Mouse (Mus musculus) forebrain, embryonic 13.5 days (tissue): Measurements from ENCODE around the gene Traf6. TPM values are rescaled to one million over a fixed set of nuclear protein-coding genes. Genes with fewer than 3 reads are reported as not detected.

Experiments
- ATAC-seq: fragments of 200-750 bp; cut with Nextera tagmentation; 2 replicates; pipeline ENCODE4 v1.8.0; 2017
- H3K27ac ChIP-seq: fragments of 300-500 bp; sonication (generic); 2 replicates; pipeline ENCODE4 v1.5.1; 2015; ENCODE audit warnings: inconsistent platforms, mild to moderate bottlenecking, moderate library complexity
- H3K27me3 ChIP-seq: fragments of 300-500 bp; sonication (generic); 2 replicates; pipeline ENCODE4 v1.6.1; 2015; ENCODE audit warnings: mild to moderate bottlenecking, inconsistent platforms
- H3K36me3 ChIP-seq: fragments of 300-500 bp; sonication (generic); 2 replicates; pipeline ENCODE4 v1.6.1; 2015; ENCODE audit warnings: mild to moderate bottlenecking, inconsistent platforms; ENCODE audit not compliant: poor library complexity, severe bottlenecking
- H3K4me1 ChIP-seq: fragments of 300-500 bp; sonication (generic); 2 replicates; pipeline ENCODE4 v1.6.1; 2015; ENCODE audit warnings: inconsistent platforms
- H3K4me2 ChIP-seq: fragments of 300-500 bp; sonication (generic); 2 replicates; pipeline ENCODE4 v1.6.1; 2015; ENCODE audit warnings: inconsistent platforms, mild to moderate bottlenecking, moderate library complexity
- H3K4me3 ChIP-seq: fragments of 300-500 bp; sonication (generic); 2 replicates; pipeline ENCODE4 v1.5.1; 2015; ENCODE audit warnings: mild to moderate bottlenecking, inconsistent platforms
- H3K9ac ChIP-seq: fragments of 300-500 bp; sonication (generic); 2 replicates; pipeline ENCODE4 v1.6.1; 2015; ENCODE audit warnings: mild to moderate bottlenecking, inconsistent platforms
- H3K9me3 ChIP-seq: fragments of 300-500 bp; sonication (generic); replicated peaks from 2 replicates; pipeline ENCODE4 v1.6.1; 2016; ENCODE audit warnings: inconsistent platforms
- WGBS: fragments of 180-500 bp; shearing (Covaris S2); methylation state at CpG from one replicate; pipeline ENCODE4 v1.1.7; 2015; 5-methylcytosine and 5-hydroxymethylcytosine counted together
- polyA plus RNA-seq: library from polyadenylated mRNA; unstranded; fragments of >200 nt; fragmentation: Nextera tagmentation; extraction: Ambion mirVana; gene quantifications from 2 replicates; pipeline ENCODE4 v1.2.1, GENCODE M21; 2015

The Traf6 gene
- polyA plus RNA-seq, 1 experiment from 2014 or later: 10.4 TPM

DNA sequence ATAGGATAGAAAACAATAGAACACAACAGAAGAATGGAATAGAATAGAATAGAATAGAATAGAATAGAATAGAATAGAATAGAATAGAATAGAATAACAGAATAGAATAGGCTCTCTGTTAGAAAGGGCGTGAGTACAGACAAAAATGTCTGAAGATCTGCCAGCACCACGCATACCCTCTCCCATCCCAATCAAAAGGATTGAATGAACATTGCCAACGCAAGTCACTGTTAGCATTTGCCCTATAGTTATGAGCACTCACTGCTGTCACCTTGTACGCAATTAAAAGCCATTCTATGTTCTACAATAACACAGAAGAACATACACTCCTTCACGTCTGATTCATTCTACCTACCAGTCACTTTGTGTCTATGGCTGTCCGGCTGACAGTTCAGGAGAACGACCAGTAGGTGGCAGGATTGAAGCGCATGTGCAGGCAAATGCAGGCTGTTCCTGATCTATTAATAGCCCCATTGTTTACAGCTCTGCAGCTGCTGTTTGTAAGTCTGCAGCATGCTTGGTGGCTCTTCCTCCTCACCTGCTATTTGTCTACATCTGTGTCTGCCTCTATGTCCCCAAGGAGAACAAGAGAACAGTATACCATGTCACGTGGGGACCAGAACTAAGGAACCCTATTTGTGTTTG is 13.0 kb upstream of the Traf6 start:
- no peaks in the 10 kb centered on the region for H3K36me3 ChIP-seq
- H3K9ac ChIP-seq: no peak overlapping the region
- H3K9me3 ChIP-seq: no peaks in the 10 kb centered on the region
- WGBS: 22% methylated on average over 9 of the region's 9 CpGs
- ATAC-seq: peak; percentile 95
- H3K4me3 ChIP-seq: no peak overlapping the region
- H3K4me2 ChIP-seq: no peak overlapping the region; the same call in 1 of the 2 replicates
- H3K27ac ChIP-seq: no peak overlapping the region
- no peaks in the 10 kb centered on the region for H3K27me3 ChIP-seq
- peaks cover 5% of the 10 kb centered on the region for H3K4me1 ChIP-seq

GRCm38 (mm10) chr2:101665703-101666092 is 12.5 kb upstream of the Traf6 start:
- H3K27me3 ChIP-seq: no peaks in the 10 kb centered on the region
- no peak overlapping the region for H3K4me3 ChIP-seq
- H3K9ac ChIP-seq: no peak overlapping the region
- 72% methylated on average over 3 of the region's 3 CpGs for WGBS
- H3K36me3 ChIP-seq: no peaks in the 10 kb centered on the region
- H3K4me2 ChIP-seq: no peak overlapping the region
- H3K27ac ChIP-seq: no peak overlapping the region
- ATAC-seq: peak; percentile 63
- no peaks in the 10 kb centered on the region for H3K9me3 ChIP-seq
- H3K4me1 ChIP-seq: peaks cover 5% of the 10 kb centered on the region

DNA sequence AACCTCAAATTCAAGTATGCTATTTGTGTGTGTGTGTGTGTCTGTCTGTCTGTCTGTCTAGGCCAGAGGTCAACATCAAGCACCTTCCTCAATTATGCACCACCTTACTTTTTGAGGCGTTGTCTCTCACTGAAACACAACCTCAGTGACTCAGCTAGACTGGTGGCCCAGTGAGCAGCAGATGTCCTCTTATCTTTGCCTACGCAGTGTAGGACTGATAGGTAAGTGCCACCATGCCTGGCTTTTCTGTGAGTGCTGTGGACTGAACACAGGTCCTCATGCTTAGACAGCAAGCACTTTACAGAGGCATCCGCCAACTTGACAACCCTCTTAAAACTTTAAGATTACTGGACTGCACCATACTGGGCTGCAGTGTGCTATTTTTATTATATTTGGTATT is 9.5 kb upstream of the Traf6 start:
- Histone ChIP-seq H3K9me3 (no peaks in the 10 kb centered on the region), H3K9ac (no peak overlapping the region), H3K4me3 (no peak overlapping the region), H3K36me3 (no peaks in the 10 kb centered on the region), H3K27me3 (no peaks in the 10 kb centered on the region), H3K27ac (no peak overlapping the region), H3K4me2 (no peak overlapping the region), H3K4me1 (peaks cover 5% of the 10 kb centered on the region)
- no peak for ATAC-seq
- WGBS: 93% methylated on average over 3 of the region's 3 CpGs

DNA sequence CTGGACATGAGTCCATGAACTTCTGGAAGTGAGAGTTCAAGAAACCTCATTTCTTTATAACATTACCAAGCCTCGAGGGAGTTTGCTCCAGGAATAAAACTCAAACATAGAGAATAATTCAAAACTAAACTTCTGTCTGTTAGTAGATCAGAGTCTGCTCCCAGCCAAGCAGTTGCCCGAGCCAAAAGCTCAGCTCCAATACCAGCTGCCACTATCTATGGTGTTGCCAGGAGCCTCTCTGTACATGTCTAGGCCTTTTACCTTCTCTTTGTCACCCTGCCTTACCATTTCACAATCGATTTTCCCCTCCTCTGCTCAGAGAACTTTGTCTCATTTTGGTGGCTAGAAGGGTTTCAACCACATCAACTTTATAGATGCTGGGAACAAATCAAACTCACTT is 4.7 kb upstream of the Traf6 start:
- WGBS: 79% methylated on average over 3 of the region's 3 CpGs
- Histone ChIP-seq H3K9me3 (no peaks in the 10 kb centered on the region), H3K4me3 (no peak overlapping the region), H3K27ac (no peak overlapping the region), H3K4me2 (no peak overlapping the region), H3K27me3 (no peaks in the 10 kb centered on the region), H3K4me1 (0 out of 2 replicates have a peak, but pooled peaks cover 3% of the 10 kb centered on the region), H3K36me3 (no peaks in the 10 kb centered on the region), H3K9ac (no peak overlapping the region)
- ATAC-seq: no peak

- Histone ChIP-seq H3K9me3 (no peaks in the 10 kb centered on the region), H3K9ac (peak overlapping the region; percentile 95), H3K4me3 (peak overlapping the region; percentile 94), H3K27me3 (no peaks in the 10 kb centered on the region), H3K4me2 (peak overlapping the region; percentile 78), H3K36me3 (peaks cover 7% of the 10 kb centered on the region; the same call in 1 of the 2 replicates), H3K4me1 (peaks cover 21% of the 10 kb centered on the region), H3K27ac (no peak overlapping the region)
- under 1% methylated on average over 15 of the region's 15 CpGs for WGBS
- no peak for ATAC-seq
Measured at GRCm38 (mm10) chr2:101679164-101679784, 1.0 kb downstream of the Traf6 start.

- Histone ChIP-seq H3K9ac (no peak overlapping the region), H3K36me3 (peaks cover 52% of the 10 kb centered on the region), H3K27me3 (no peaks in the 10 kb centered on the region), H3K27ac (no peak overlapping the region), H3K4me1 (peaks cover 13% of the 10 kb centered on the region), H3K9me3 (no peaks in the 10 kb centered on the region), H3K4me2 (no peak overlapping the region), H3K4me3 (no peak overlapping the region)
- WGBS: 91% methylated on average over 12 of the region's 12 CpGs
- no peak for ATAC-seq
Measured at GRCm38 (mm10) chr2:101684421-101684820, 6.2 kb downstream of the Traf6 start.

DNA sequence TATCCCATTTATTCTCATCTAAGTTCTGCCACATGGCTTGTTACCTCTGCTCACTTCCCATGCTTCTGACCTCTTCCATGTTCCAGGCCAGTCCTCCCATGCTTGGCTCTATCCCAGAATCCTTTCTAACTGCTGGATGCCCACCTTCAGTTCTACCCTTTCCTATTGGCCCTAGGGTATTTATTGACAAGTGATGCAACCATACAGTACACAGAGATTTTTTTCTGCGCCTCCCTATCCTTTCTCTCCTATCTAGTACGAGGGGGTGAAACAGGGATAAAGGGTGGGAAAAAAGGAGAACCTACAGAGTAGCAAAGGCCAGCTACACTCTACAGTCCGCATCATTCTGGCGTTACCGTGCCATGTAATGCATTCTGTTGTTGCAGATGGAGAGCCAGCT is 9.8 kb downstream of the Traf6 start:
- no peaks in the 10 kb centered on the region for H3K9me3 ChIP-seq
- ATAC-seq: no peak
- WGBS: 91% methylated on average over 5 of the region's 5 CpGs
- no peaks in the 10 kb centered on the region for H3K27me3 ChIP-seq
- no peak overlapping the region for H3K4me3 ChIP-seq
- no peak overlapping the region for H3K27ac ChIP-seq
- peaks cover 74% of the 10 kb centered on the region for H3K36me3 ChIP-seq
- no peak overlapping the region for H3K9ac ChIP-seq
- no peaks in the 10 kb centered on the region for H3K4me1 ChIP-seq
- H3K4me2 ChIP-seq: no peak overlapping the region

GRCm38 (mm10) chr2:101690252-101690827 is 12.1 kb downstream of the Traf6 start:
- H3K27ac ChIP-seq: no peak overlapping the region
- no peak overlapping the region for H3K9ac ChIP-seq
- ATAC-seq: peak; percentile 48; the same call in 1 of the 2 replicates
- H3K36me3 ChIP-seq: peaks cover 74% of the 10 kb centered on the region
- no peak overlapping the region for H3K4me2 ChIP-seq
- no peaks in the 10 kb centered on the region for H3K9me3 ChIP-seq
- H3K4me1 ChIP-seq: no peaks in the 10 kb centered on the region
- 90% methylated on average over 9 of the region's 9 CpGs for WGBS
- H3K4me3 ChIP-seq: no peak overlapping the region
- H3K27me3 ChIP-seq: no peaks in the 10 kb centered on the region

- H3K9me3 ChIP-seq: no peaks in the 10 kb centered on the region
- H3K36me3 ChIP-seq: peaks cover 72% of the 10 kb centered on the region
- no peaks in the 10 kb centered on the region for H3K4me1 ChIP-seq
- ATAC-seq: 0 out of 2 replicates have a peak, but pooled peaks have one; percentile 36
- no peak overlapping the region for H3K4me2 ChIP-seq
- H3K27me3 ChIP-seq: no peaks in the 10 kb centered on the region
- H3K4me3 ChIP-seq: no peak overlapping the region
- no peak overlapping the region for H3K27ac ChIP-seq
- WGBS: 61% methylated on average over 4 of the region's 4 CpGs
- no peak overlapping the region for H3K9ac ChIP-seq
Measured at GRCm38 (mm10) chr2:101693043-101693442, 14.8 kb downstream of the Traf6 start.

- WGBS: 63% methylated on average over 5 of the region's 5 CpGs
- Histone ChIP-seq H3K9me3 (no peaks in the 10 kb centered on the region), H3K4me1 (no peaks in the 10 kb centered on the region), H3K27me3 (no peaks in the 10 kb centered on the region), H3K36me3 (peaks cover 75% of the 10 kb centered on the region), H3K4me2 (no peak overlapping the region), H3K9ac (no peak overlapping the region), H3K4me3 (no peak overlapping the region), H3K27ac (no peak overlapping the region)
- ATAC-seq: 0 out of 2 replicates have a peak, but pooled peaks have one; percentile 46
Measured at GRCm38 (mm10) chr2:101693577-101694215, 15.5 kb downstream of the Traf6 start.

DNA sequence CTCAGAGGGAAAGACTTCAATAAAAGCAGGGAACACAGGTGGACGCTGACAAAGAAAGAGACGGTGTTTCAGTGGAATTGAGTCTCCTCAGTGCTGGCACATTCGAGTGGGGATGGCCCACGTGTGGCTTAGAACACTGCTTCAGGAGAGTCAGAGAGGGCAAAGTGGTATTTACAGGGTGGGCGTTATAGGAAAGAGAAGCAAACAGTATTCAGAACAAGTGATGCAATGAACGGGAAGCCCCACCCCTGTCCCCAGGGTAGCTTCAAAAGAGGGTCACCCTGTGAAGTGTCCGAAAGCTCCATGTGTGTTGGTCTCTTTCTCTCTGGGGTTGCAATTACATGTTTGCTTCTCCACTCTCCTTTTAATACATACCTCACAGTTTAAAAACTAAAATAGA is 17.4 kb downstream of the Traf6 start:
- no peak overlapping the region for H3K4me3 ChIP-seq
- no peak overlapping the region for H3K9ac ChIP-seq
- H3K36me3 ChIP-seq: peaks cover 74% of the 10 kb centered on the region
- no peaks in the 10 kb centered on the region for H3K4me1 ChIP-seq
- no peak overlapping the region for H3K27ac ChIP-seq
- no peaks in the 10 kb centered on the region for H3K27me3 ChIP-seq
- no peaks in the 10 kb centered on the region for H3K9me3 ChIP-seq
- WGBS: 92% methylated on average over 7 of the region's 7 CpGs
- ATAC-seq: no peak
- no peak overlapping the region for H3K4me2 ChIP-seq

DNA sequence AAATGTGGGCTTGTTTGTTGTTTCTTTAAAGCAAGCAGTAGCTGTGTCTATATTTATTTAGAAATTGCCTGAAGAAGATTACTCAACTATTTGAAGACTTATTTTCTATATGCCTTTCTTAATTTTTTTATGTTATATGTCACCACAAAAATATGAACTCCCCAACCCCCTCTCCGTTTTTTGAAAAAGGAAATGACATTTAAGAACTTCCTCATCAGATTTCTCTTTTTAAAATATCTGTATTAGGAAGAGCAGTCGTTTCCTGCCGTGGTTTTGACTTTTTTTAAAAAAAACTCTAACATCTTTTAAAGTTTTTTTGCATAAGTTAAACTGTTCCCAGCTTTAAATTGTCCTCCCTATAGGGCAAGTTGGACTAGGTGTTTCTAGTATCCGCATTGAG is 21.1 kb downstream of the Traf6 start:
- 89% methylated on average over 4 of the region's 4 CpGs for WGBS
- Histone ChIP-seq H3K4me1 (no peaks in the 10 kb centered on the region), H3K27me3 (no peaks in the 10 kb centered on the region), H3K9me3 (no peaks in the 10 kb centered on the region), H3K4me3 (no peak overlapping the region), H3K9ac (no peak overlapping the region), H3K4me2 (no peak overlapping the region), H3K27ac (no peak overlapping the region), H3K36me3 (peaks cover 59% of the 10 kb centered on the region)
- ATAC-seq: no peak
